Mouse (Mus musculus) stomach, postnatal 0 days (tissue): Measurements from ENCODE around the gene Kcnq4.

Source experiments
- CTCF ChIP-seq: IDR thresholded peaks from 2 replicates; pipeline ENCODE4 v1.5.1; 2016; ENCODE audit warnings: antibody characterized with exemption, low read depth, mild to moderate bottlenecking, moderate library complexity
- EP300 ChIP-seq: optimal IDR thresholded peaks from 2 replicates; pipeline ENCODE3; 2016; ENCODE audit warnings: antibody characterized with exemption

GRCm38 (mm10) chr4:120747243-120747792 is 1.1 kb downstream of the Kcnq4 start:
- TF ChIP-seq CTCF, result no peak
- no peak for TF ChIP-seq EP300
